Mouse (Mus musculus) bone marrow macrophage, adult 2 months (primary cell): ENCODE data around the gene Cav2.

Source experiments
- CTCF ChIP-seq: IDR thresholded peaks from 2 replicates; pipeline ENCODE4 v1.5.1; 2012; ENCODE audit warnings: low read depth, mild to moderate bottlenecking, low read length, moderate library complexity
- POLR2A ChIP-seq: IDR thresholded peaks from 2 replicates; pipeline ENCODE4 v1.6.1; 2012; ENCODE audit warnings: mild to moderate bottlenecking, low read depth, low read length, borderline replicate concordance

DNA sequence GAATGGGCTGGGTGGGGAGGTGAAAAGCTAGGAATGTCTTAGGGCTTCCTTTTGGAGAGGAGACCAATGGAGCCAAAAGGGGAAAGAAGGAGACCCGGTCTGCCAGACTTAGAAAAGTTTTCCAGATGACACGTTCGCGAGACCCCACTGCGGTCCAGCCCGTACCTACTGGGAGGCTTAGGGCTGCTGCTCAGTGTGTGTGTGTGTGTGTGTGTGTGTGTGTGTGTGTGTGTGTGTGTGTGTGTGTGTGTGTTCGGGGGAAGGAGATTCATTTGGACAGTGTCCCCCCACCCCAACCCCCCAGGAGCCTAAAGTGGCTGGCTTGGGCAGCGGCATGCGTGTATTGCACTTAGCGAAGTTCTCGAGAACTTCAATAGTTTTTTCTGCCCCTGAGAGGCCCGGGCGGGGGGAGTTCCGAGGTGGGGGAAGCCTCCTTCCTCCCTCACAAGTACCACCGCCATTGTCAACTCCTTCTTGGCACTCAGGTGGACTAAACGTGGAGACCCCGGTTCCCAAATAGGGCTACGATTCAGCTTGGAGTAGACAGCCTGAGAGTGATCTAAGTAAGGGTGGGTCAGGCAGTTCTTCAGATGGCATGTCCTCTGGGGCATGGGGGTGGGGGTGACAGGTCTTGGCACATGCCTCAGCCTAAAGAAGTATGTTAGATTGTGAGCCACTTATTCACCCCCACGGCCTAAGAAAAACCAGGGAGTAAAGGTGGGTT lies 25.8 kb downstream of the Cav2 start:
- TF ChIP-seq CTCF (no peak), POLR2A (no peak)
